Mouse (Mus musculus): ENCODE measurements around the gene Slc13a1.

- no peak for TF ChIP-seq CTCF (IDR thresholded peaks at IDR 0.05; ENCODE audit: low read depth)
- no peak for TF ChIP-seq EP300 (IDR thresholded peaks at IDR 0.05; ENCODE audit: low read depth)
These were observed 95.1 kb downstream of the Slc13a1 start for GRCm38 (mm10) chr6:24072804-24073203.

Measured in liver, postnatal 0 days (tissue).